Mouse (Mus musculus) kidney, embryonic 15.5 days (tissue): ENCODE results near the gene Haao. TPM values are rescaled to one million over a fixed set of nuclear protein-coding genes. Genes with fewer than 3 reads are reported as not detected.

Source experiments
- ATAC-seq: fragments of 200-750 bp; cut with Nextera tagmentation; replicated peaks from 2 replicates; pipeline ENCODE4 v1.8.0; 2017; ENCODE audit warnings: moderate TSS enrichment; ENCODE audit not compliant: low FRiP score
- H3K27ac ChIP-seq: fragments of 300-500 bp; sonication (generic); 2 replicates; pipeline ENCODE4 v1.5.1; 2015; ENCODE audit warnings: mild to moderate bottlenecking, inconsistent platforms
- H3K27me3 ChIP-seq: fragments of 300-500 bp; sonication (generic); 2 replicates; pipeline ENCODE4 v1.6.1; 2015; ENCODE audit warnings: inconsistent platforms
- H3K36me3 ChIP-seq: fragments of 300-500 bp; sonication (generic); 2 replicates; pipeline ENCODE4 v1.6.1; 2015; ENCODE audit warnings: inconsistent platforms
- H3K4me1 ChIP-seq: fragments of 300-500 bp; sonication (generic); 2 replicates; pipeline ENCODE4 v1.6.1; 2015; ENCODE audit warnings: inconsistent platforms
- H3K4me2 ChIP-seq: fragments of 300-500 bp; sonication (generic); 2 replicates; pipeline ENCODE4 v1.6.1; 2015; ENCODE audit warnings: moderate library complexity, mild to moderate bottlenecking, inconsistent platforms
- H3K4me3 ChIP-seq: fragments of 300-500 bp; sonication (generic); replicated peaks from 2 replicates; pipeline ENCODE4 v1.5.1; 2015; ENCODE audit warnings: mild to moderate bottlenecking, inconsistent platforms
- H3K9ac ChIP-seq: fragments of 300-500 bp; sonication (generic); 2 replicates; pipeline ENCODE4 v1.6.1; 2015; ENCODE audit warnings: mild to moderate bottlenecking, inconsistent platforms
- H3K9me3 ChIP-seq: fragments of 300-500 bp; sonication (generic); replicated peaks from 2 replicates; pipeline ENCODE4 v1.6.1; 2016; ENCODE audit warnings: inconsistent platforms
- WGBS: fragments of 180-500 bp; shearing (Covaris S2); methylation state at CpG from one replicate; pipeline ENCODE4 v1.1.7; 2015; ENCODE audit warnings: mixed read lengths; 5-methylcytosine and 5-hydroxymethylcytosine counted together
- polyA plus RNA-seq: library from polyadenylated mRNA; unstranded; fragments of >200 nt; fragmentation: Nextera tagmentation; extraction: Ambion mirVana; gene quantifications from 2 replicates; pipeline ENCODE4 v1.2.1, GENCODE M21; 2015

Gene Haao
- polyA plus RNA-seq, 1 experiment from 2014 or later, result 1.8 TPM

- no peak overlapping the region for H3K27ac ChIP-seq
- no peaks in the 10 kb centered on the region for H3K36me3 ChIP-seq
- no peaks in the 10 kb centered on the region for H3K27me3 ChIP-seq
- H3K4me3 ChIP-seq, result no peak overlapping the region
- H3K4me2 ChIP-seq, result no peak overlapping the region
- 0 out of 2 replicates have a peak, but pooled peaks cover 3% of the 10 kb centered on the region for H3K4me1 ChIP-seq
- no peaks in the 10 kb centered on the region for H3K9me3 ChIP-seq
- 96% methylated on average over 4 of the region's 4 CpGs for WGBS
- no peak for ATAC-seq
- H3K9ac ChIP-seq, result no peak overlapping the region
These were observed 17.0 kb downstream of the Haao start for GRCm38 (mm10) chr17:83830616-83831292.

GRCm38 (mm10) chr17:83829356-83829755 lies 18.4 kb downstream of the Haao start:
- no peak for ATAC-seq
- Histone ChIP-seq H3K4me3 (no peak overlapping the region), H3K36me3 (no peaks in the 10 kb centered on the region), H3K9me3 (no peaks in the 10 kb centered on the region), H3K9ac (no peak overlapping the region), H3K4me2 (no peak overlapping the region), H3K27me3 (no peaks in the 10 kb centered on the region), H3K27ac (no peak overlapping the region), H3K4me1 (no peaks in the 10 kb centered on the region)
- WGBS, result 58% methylated on average over 3 of the region's 3 CpGs

- WGBS, result 84% methylated on average over 7 of the region's 7 CpGs
- H3K27me3 ChIP-seq, result no peaks in the 10 kb centered on the region
- no peak overlapping the region for H3K4me3 ChIP-seq
- H3K4me1 ChIP-seq, result peaks cover 17% of the 10 kb centered on the region
- no peak overlapping the region for H3K4me2 ChIP-seq
- no peak for ATAC-seq
- H3K27ac ChIP-seq, result no peak overlapping the region
- no peak overlapping the region for H3K9ac ChIP-seq
- H3K36me3 ChIP-seq, result no peaks in the 10 kb centered on the region
- no peaks in the 10 kb centered on the region for H3K9me3 ChIP-seq
These were observed 23.9 kb downstream of the Haao start for GRCm38 (mm10) chr17:83823835-83824234.

GRCm38 (mm10) chr17:83821876-83822275 lies 25.9 kb downstream of the Haao start:
- H3K9ac ChIP-seq, result no peak overlapping the region
- H3K9me3 ChIP-seq, result no peaks in the 10 kb centered on the region
- no peak overlapping the region for H3K4me3 ChIP-seq
- 83% methylated on average over 3 of the region's 3 CpGs for WGBS
- peaks cover 19% of the 10 kb centered on the region for H3K4me1 ChIP-seq
- H3K27me3 ChIP-seq, result no peaks in the 10 kb centered on the region
- H3K4me2 ChIP-seq, result no peak overlapping the region
- H3K36me3 ChIP-seq, result no peaks in the 10 kb centered on the region; the same call in 1 of the 2 replicates
- ATAC-seq, result no peak
- H3K27ac ChIP-seq, result no peak overlapping the region

- H3K9me3 ChIP-seq, result no peaks in the 10 kb centered on the region
- H3K4me2 ChIP-seq, result no peak overlapping the region
- no peak overlapping the region for H3K27ac ChIP-seq
- WGBS, result 85% methylated on average over 5 of the region's 5 CpGs
- H3K36me3 ChIP-seq, result no peaks in the 10 kb centered on the region; the same call in 1 of the 2 replicates
- peaks cover 26% of the 10 kb centered on the region for H3K4me1 ChIP-seq
- no peaks in the 10 kb centered on the region for H3K27me3 ChIP-seq
- no peak overlapping the region for H3K4me3 ChIP-seq
- no peak for ATAC-seq
- H3K9ac ChIP-seq, result no peak overlapping the region
These were observed 27.1 kb downstream of the Haao start for GRCm38 (mm10) chr17:83820701-83821100.

- no peaks in the 10 kb centered on the region; the same call in 1 of the 2 replicates for H3K36me3 ChIP-seq
- no peak overlapping the region for H3K9ac ChIP-seq
- H3K27me3 ChIP-seq, result no peaks in the 10 kb centered on the region
- ATAC-seq, result no peak
- WGBS, result 66% methylated on average over 8 of the region's 8 CpGs
- no peak overlapping the region for H3K4me3 ChIP-seq
- no peaks in the 10 kb centered on the region for H3K9me3 ChIP-seq
- H3K27ac ChIP-seq, result no peak overlapping the region
- no peak overlapping the region for H3K4me2 ChIP-seq
- H3K4me1 ChIP-seq, result peaks cover 26% of the 10 kb centered on the region
These were observed 28.3 kb downstream of the Haao start for GRCm38 (mm10) chr17:83819503-83819902.

- peaks cover 8% of the 10 kb centered on the region for H3K36me3 ChIP-seq
- H3K4me3 ChIP-seq, result no peak overlapping the region
- H3K4me2 ChIP-seq, result no peak overlapping the region
- peak; percentile 54 for ATAC-seq
- H3K4me1 ChIP-seq, result peaks cover 9% of the 10 kb centered on the region; the same call in 1 of the 2 replicates
- WGBS, result 51% methylated on average over 7 of the region's 7 CpGs
- H3K27me3 ChIP-seq, result no peaks in the 10 kb centered on the region
- no peak overlapping the region for H3K27ac ChIP-seq
- no peaks in the 10 kb centered on the region for H3K9me3 ChIP-seq
- H3K9ac ChIP-seq, result no peak overlapping the region
These were observed 30.8 kb downstream of the Haao start for GRCm38 (mm10) chr17:83816996-83817395.

GRCm38 (mm10) chr17:83813050-83813449 lies 34.7 kb downstream of the Haao start:
- Histone ChIP-seq H3K27me3 (no peaks in the 10 kb centered on the region), H3K4me3 (no peak overlapping the region), H3K36me3 (peaks cover 23% of the 10 kb centered on the region), H3K4me2 (no peak overlapping the region), H3K9ac (no peak overlapping the region), H3K9me3 (no peaks in the 10 kb centered on the region), H3K27ac (no peak overlapping the region), H3K4me1 (peaks cover 9% of the 10 kb centered on the region; the same call in 1 of the 2 replicates)
- ATAC-seq, result no peak
- WGBS, result 90% methylated on average over 4 of the region's 4 CpGs

GRCm38 (mm10) chr17:83812200-83812944 lies 35.4 kb downstream of the Haao start:
- Histone ChIP-seq H3K36me3 (peaks cover 25% of the 10 kb centered on the region), H3K4me1 (peaks cover 9% of the 10 kb centered on the region; the same call in 1 of the 2 replicates), H3K27ac (no peak overlapping the region), H3K4me3 (no peak overlapping the region), H3K9ac (no peak overlapping the region), H3K27me3 (no peaks in the 10 kb centered on the region), H3K4me2 (no peak overlapping the region), H3K9me3 (no peaks in the 10 kb centered on the region)
- ATAC-seq, result no peak
- WGBS, result 92% methylated on average over 17 of the region's 17 CpGs

GRCm38 (mm10) chr17:83810285-83810684 lies 37.5 kb downstream of the Haao start:
- peaks cover 37% of the 10 kb centered on the region for H3K36me3 ChIP-seq
- ATAC-seq, result no peak
- no peak overlapping the region for H3K9ac ChIP-seq
- H3K9me3 ChIP-seq, result no peaks in the 10 kb centered on the region
- 90% methylated on average over 5 of the region's 5 CpGs for WGBS
- H3K4me3 ChIP-seq, result no peak overlapping the region
- H3K27me3 ChIP-seq, result no peaks in the 10 kb centered on the region
- no peaks in the 10 kb centered on the region for H3K4me1 ChIP-seq
- no peak overlapping the region for H3K27ac ChIP-seq
- H3K4me2 ChIP-seq, result no peak overlapping the region

- no peak overlapping the region for H3K27ac ChIP-seq
- no peaks in the 10 kb centered on the region for H3K4me1 ChIP-seq
- no peak overlapping the region for H3K4me3 ChIP-seq
- H3K27me3 ChIP-seq, result no peaks in the 10 kb centered on the region
- peak; percentile 69 for ATAC-seq
- WGBS, result 83% methylated on average over 17 of the region's 17 CpGs
- no peak overlapping the region for H3K4me2 ChIP-seq
- H3K9me3 ChIP-seq, result no peaks in the 10 kb centered on the region
- peaks cover 47% of the 10 kb centered on the region for H3K36me3 ChIP-seq
- no peak overlapping the region for H3K9ac ChIP-seq
These were observed 38.5 kb downstream of the Haao start for GRCm38 (mm10) chr17:83809197-83809829.

- no peak overlapping the region for H3K27ac ChIP-seq
- H3K4me3 ChIP-seq, result no peak overlapping the region
- no peak for ATAC-seq
- H3K9ac ChIP-seq, result no peak overlapping the region
- no peaks in the 10 kb centered on the region for H3K4me1 ChIP-seq
- no peaks in the 10 kb centered on the region for H3K9me3 ChIP-seq
- H3K27me3 ChIP-seq, result no peaks in the 10 kb centered on the region
- WGBS, result 86% methylated on average over 12 of the region's 12 CpGs
- H3K4me2 ChIP-seq, result no peak overlapping the region
- H3K36me3 ChIP-seq, result peaks cover 53% of the 10 kb centered on the region
These were observed 39.2 kb downstream of the Haao start for GRCm38 (mm10) chr17:83808476-83809098.
